Mouse (Mus musculus) stomach, embryonic 16.5 days (tissue): Measurements from ENCODE around the gene Pacrg. TPM values are rescaled to one million over a fixed set of nuclear protein-coding genes. Genes with fewer than 3 reads are reported as not detected.

Source experiments
- ATAC-seq: fragments of 200-750 bp; cut with Nextera tagmentation; 2 replicates; pipeline ENCODE4 v1.8.0; 2017; ENCODE audit warnings: moderate number of reproducible peaks, moderate TSS enrichment; ENCODE audit not compliant: insufficient read depth, low FRiP score
- H3K27ac ChIP-seq: fragments of 300-500 bp; sonication (generic); 2 replicates; pipeline ENCODE4 v1.5.1; 2014; ENCODE audit warnings: low read length
- H3K27me3 ChIP-seq: fragments of 300-500 bp; sonication (generic); 2 replicates; pipeline ENCODE4 v1.6.1; 2014; ENCODE audit warnings: low read length, control low read depth, mixed read lengths; ENCODE audit not compliant: control insufficient read depth, insufficient read depth
- H3K36me3 ChIP-seq: fragments of 300-500 bp; sonication (generic); 2 replicates; pipeline ENCODE4 v1.6.1; 2014; ENCODE audit warnings: low read length; ENCODE audit not compliant: control insufficient read depth, insufficient read depth
- H3K4me1 ChIP-seq: fragments of 300-500 bp; sonication (generic); 2 replicates; pipeline ENCODE4 v1.6.1; 2014; ENCODE audit warnings: low read length, control low read depth, mixed read lengths; ENCODE audit not compliant: control insufficient read depth, insufficient read depth
- H3K4me2 ChIP-seq: fragments of 300-500 bp; sonication (generic); 2 replicates; pipeline ENCODE4 v1.6.1; 2014; ENCODE audit warnings: low read depth, low read length, mixed read lengths
- H3K4me3 ChIP-seq: fragments of 300-500 bp; sonication (generic); replicated peaks from 2 replicates; pipeline ENCODE4 v1.5.1; 2014; ENCODE audit warnings: mild to moderate bottlenecking, low read length
- H3K9ac ChIP-seq: fragments of 300-500 bp; sonication (generic); 2 replicates; pipeline ENCODE4 v1.6.1; 2014; ENCODE audit warnings: low read length
- H3K9me3 ChIP-seq: fragments of 300-500 bp; sonication (generic); replicated peaks from 2 replicates; pipeline ENCODE4 v1.6.1; 2016; ENCODE audit warnings: low read length, control low read depth; ENCODE audit not compliant: control insufficient read depth
- WGBS: fragments of 180-500 bp; shearing (Covaris S2); extraction: QIAGEN DNeasy Blood & Tissue Kit; methylation state at CpG from one replicate; pipeline ENCODE4 v1.1.7; 2014; 5-methylcytosine and 5-hydroxymethylcytosine counted together
- polyA plus RNA-seq: library from polyadenylated mRNA; unstranded; fragments of >200 nt; fragmentation: Nextera tagmentation; extraction: Ambion mirVana; gene quantifications from 2 replicates; pipeline ENCODE4 v1.2.1, GENCODE M21; 2015

Gene Pacrg
- polyA plus RNA-seq, 1 experiment from 2014 or later = 1.8 TPM

GRCm38 (mm10) chr17:10451306-10452077 is 388.6 kb downstream of the Pacrg start:
- WGBS = 80% methylated on average over 10 of the region's 10 CpGs

DNA sequence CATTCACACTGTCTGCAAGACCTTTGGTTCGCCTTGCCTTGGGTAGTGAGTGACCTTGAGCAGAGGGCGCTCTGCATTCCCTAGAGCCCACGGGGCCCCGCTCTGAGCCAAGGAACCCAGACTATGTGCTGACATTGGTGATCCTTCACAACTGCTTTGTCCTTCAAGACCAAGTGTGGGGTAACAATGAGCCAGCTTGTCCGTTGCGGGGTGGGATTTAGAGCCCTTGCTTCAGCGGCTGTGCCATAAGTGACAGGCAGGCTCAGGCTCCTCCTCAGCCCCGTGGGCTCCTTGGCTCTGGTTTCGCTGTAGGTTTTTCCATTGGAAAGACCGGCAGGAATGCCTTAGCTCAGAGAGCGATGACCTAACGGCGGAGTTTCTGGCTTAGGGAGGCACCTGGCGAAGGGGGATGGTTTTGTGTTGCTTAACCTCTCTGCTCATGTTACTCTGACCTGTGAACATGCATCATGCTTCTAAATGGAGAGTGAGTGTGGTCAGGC is 390.3 kb downstream of the Pacrg start:
- H3K4me2 ChIP-seq = no peak overlapping the region
- H3K4me1 ChIP-seq = no peaks in the 10 kb centered on the region
- 73% methylated on average over 14 of the region's 14 CpGs for WGBS
- no peak overlapping the region for H3K27ac ChIP-seq
- H3K36me3 ChIP-seq = no peaks in the 10 kb centered on the region
- H3K4me3 ChIP-seq = no peak overlapping the region
- no peaks in the 10 kb centered on the region for H3K27me3 ChIP-seq
- no peaks in the 10 kb centered on the region for H3K9me3 ChIP-seq
- ATAC-seq = no peak
- H3K9ac ChIP-seq = no peak overlapping the region

More at GRCm38 (mm10) chr17:10451306-10452077, 388.6 kb downstream of the Pacrg start:
- no peaks in the 10 kb centered on the region for H3K4me1 ChIP-seq
- no peak overlapping the region for H3K9ac ChIP-seq
- H3K27ac ChIP-seq = no peak overlapping the region
- no peak overlapping the region for H3K4me3 ChIP-seq
- H3K4me2 ChIP-seq = no peak overlapping the region
- H3K36me3 ChIP-seq = no peaks in the 10 kb centered on the region
- ATAC-seq = no peak
- H3K9me3 ChIP-seq = no peaks in the 10 kb centered on the region
- H3K27me3 ChIP-seq = no peaks in the 10 kb centered on the region

- Histone ChIP-seq H3K9me3 (no peaks in the 10 kb centered on the region), H3K27ac (no peak overlapping the region), H3K36me3 (no peaks in the 10 kb centered on the region), H3K4me1 (no peaks in the 10 kb centered on the region), H3K9ac (no peak overlapping the region), H3K4me3 (no peak overlapping the region), H3K4me2 (no peak overlapping the region), H3K27me3 (no peaks in the 10 kb centered on the region)
- no peak for ATAC-seq
- WGBS = 46% methylated on average over 5 of the region's 5 CpGs
These were observed 391.7 kb downstream of the Pacrg start for GRCm38 (mm10) chr17:10448417-10448816.

DNA sequence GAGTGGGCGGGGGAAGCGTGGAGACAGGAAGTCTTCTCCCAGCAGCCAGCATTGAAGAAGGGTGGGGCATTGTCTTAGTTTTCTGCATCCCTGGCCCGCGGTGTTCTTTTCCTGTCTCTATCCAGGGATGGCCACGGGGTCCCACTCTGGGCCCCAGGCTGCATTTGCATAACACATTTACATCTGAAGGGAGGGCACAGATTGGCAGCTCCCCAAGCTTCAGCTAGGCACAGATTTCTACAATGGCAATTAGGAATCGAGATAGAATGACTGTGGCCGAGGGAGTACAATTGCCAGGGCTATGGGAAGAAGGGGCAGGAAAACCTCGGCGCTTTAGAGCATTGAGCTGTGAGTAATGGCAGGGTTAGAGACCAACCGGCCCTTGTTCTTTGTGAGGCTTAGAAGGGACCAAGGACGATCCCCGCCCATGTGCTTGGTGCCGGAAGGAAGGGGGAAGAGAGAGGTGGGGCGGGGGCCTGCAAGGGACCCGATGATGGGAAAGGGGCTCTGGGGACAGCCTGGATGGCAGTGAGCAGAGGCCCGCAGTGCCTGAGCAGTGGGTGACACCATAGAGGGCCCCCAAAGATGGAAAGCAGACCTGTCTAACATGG is 398.5 kb downstream of the Pacrg start:
- H3K9ac ChIP-seq = no peak overlapping the region
- no peaks in the 10 kb centered on the region for H3K36me3 ChIP-seq
- ATAC-seq = no peak
- H3K27ac ChIP-seq = no peak overlapping the region
- H3K4me3 ChIP-seq = no peak overlapping the region
- H3K9me3 ChIP-seq = no peaks in the 10 kb centered on the region
- no peaks in the 10 kb centered on the region for H3K4me1 ChIP-seq
- H3K4me2 ChIP-seq = no peak overlapping the region
- H3K27me3 ChIP-seq = no peaks in the 10 kb centered on the region
- WGBS = 44% methylated on average over 16 of the region's 16 CpGs

DNA sequence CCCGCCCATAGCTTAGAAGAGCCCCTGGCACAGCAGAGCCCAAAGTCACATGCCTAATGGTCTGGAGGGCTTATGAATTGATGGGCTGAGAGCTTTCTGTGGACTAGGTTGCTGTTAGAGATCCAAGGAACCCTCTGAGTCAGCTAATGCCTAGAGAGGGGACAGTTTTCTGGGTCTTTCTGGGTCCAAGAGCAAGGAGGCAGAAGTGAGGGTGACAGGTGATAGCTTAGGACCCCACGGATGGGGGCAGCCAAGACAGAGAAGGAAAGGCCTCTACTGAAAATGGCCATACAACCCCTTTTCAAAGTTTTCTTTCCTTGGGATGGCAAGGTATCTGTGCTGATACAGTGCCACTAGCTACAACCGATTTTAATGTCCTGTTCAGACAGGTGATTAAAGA is 399.1 kb downstream of the Pacrg start:
- no peak for ATAC-seq
- no peaks in the 10 kb centered on the region for H3K27me3 ChIP-seq
- H3K36me3 ChIP-seq = no peaks in the 10 kb centered on the region
- H3K4me2 ChIP-seq = no peak overlapping the region
- WGBS = 79% methylated on average over 3 of the region's 3 CpGs
- no peaks in the 10 kb centered on the region for H3K4me1 ChIP-seq
- H3K9ac ChIP-seq = no peak overlapping the region
- no peak overlapping the region for H3K27ac ChIP-seq
- no peaks in the 10 kb centered on the region for H3K9me3 ChIP-seq
- no peak overlapping the region for H3K4me3 ChIP-seq

GRCm38 (mm10) chr17:10439815-10440214 is 400.3 kb downstream of the Pacrg start:
- Histone ChIP-seq H3K9ac (no peak overlapping the region), H3K4me1 (no peaks in the 10 kb centered on the region), H3K4me2 (no peak overlapping the region), H3K27ac (no peak overlapping the region), H3K9me3 (no peaks in the 10 kb centered on the region), H3K27me3 (no peaks in the 10 kb centered on the region), H3K36me3 (no peaks in the 10 kb centered on the region), H3K4me3 (no peak overlapping the region)
- 80% methylated on average over 8 of the region's 8 CpGs for WGBS
- no peak for ATAC-seq

DNA sequence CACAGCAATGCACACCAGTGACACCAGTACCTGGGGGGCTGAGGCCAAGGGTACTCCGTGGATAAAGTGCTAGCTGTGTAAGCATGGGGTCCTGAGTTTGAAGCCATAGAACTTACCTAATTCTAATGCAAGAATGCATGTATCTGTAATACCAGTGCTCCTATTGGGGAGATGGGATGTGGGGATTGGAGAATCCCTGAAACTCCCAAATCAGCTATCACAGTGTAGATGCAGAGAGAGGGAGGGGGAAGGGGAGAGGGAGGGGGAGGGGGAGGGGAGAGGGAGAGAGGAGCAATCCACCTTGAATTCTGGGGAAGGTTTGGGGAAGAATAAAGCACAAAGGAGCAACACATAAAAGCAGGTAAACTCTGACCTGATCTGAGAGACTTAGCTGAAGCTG is 405.2 kb downstream of the Pacrg start:
- Histone ChIP-seq H3K9me3 (no peaks in the 10 kb centered on the region), H3K27me3 (no peaks in the 10 kb centered on the region), H3K4me3 (no peak overlapping the region), H3K9ac (no peak overlapping the region), H3K36me3 (no peaks in the 10 kb centered on the region), H3K4me1 (no peaks in the 10 kb centered on the region), H3K27ac (no peak overlapping the region), H3K4me2 (no peak overlapping the region)
- WGBS = 64% methylated on average over 1 of the region's 1 CpGs
- no peak for ATAC-seq

DNA sequence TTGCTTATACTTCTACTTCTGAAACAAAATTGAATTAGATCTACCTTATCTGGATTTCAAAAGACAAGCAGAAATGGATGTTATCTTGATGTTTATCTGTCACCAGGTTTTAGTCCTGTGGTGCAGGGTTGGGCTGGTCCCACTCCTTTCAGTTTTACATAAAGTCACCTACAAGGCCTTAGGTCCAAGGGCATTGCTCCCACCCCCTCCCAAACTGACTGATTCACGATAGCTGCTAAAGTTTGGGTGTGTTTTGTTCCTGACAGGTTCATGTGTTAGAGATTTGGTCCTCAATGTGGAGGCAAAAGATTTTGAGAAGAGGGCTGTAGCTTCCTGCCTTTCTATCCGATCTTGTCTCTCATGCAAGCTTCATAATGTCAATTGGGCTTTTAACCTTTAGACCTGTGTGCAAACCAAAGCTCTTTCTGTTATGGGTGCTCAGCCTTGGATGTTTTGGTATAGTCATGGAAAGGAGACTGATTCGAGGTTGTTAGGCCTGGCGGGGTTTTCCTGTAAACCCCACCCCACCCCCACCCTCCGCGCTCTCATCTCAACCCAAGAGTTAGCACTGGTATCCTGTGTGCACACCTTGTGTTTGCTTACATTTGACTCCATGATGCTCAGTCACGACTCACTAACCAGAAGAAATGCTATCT is 407.5 kb downstream of the Pacrg start:
- ATAC-seq = no peak
- WGBS = 85% methylated on average over 7 of the region's 7 CpGs

More for the DNA sequence above, 407.5 kb downstream of the Pacrg start:
- Histone ChIP-seq H3K9me3 (no peaks in the 10 kb centered on the region), H3K27ac (no peak overlapping the region), H3K9ac (no peak overlapping the region), H3K4me3 (no peak overlapping the region), H3K36me3 (no peaks in the 10 kb centered on the region), H3K4me1 (no peaks in the 10 kb centered on the region), H3K27me3 (no peaks in the 10 kb centered on the region), H3K4me2 (no peak overlapping the region)
